Mouse (Mus musculus): Measurements from ENCODE around the gene Rpl29. TPM values are rescaled to one million over a fixed set of nuclear protein-coding genes. Genes with fewer than 3 reads are reported as not detected.

Gene Rpl29
- total RNA-seq, 1 experiment from 2014 or later = 440 TPM

- no peak for ATAC-seq (ENCODE audit: extremely low read depth, insufficient number of reproducible peaks, low FRiP score, poor library complexity, severe bottlenecking)
Measured at GRCm38 (mm10) chr9:106452821-106453220, 23.6 kb downstream of the Rpl29 start.

DNA sequence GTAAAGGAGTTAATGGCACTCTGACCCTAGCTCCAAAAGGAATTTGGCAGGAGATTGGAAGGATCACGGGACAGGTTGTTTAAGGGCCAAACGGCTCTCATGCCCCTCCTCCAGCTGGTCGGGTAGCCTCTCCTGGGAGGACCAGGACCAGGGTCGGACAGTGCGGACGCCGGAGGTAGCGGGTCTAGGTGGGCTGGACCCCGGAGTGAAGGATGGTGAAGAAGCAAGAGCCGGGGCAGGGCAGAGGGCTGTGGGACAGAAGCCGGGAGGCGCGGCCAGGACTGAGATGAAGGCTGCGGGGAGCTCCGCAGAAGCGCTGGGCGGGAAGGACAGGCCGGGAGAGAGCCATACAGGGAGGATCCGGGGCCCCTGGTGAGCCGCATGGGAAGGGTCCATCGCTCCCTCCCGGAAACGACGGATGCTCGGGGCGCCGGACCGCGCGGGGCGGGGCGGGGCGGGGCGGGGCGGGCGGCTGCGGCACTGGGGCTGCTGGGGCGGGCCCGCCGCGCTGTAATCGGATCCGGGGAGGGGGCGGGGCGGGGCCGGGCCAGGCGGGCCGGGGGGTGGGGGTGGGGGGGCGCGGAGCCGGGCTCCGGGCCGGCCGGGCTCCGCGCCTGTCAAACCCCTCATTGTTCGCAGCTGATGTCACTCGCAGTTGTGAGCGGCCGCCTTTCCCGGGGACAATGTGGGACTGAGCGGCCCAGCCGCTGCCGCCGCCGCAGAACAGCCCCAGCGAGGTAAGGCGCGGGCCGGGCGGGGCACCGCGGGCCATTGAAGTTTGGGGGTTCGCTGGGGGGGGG, 24.2 kb downstream of the Rpl29 start, which contains the start of gene Pcbp4:
Gene Pcbp4 (plus strand): TSS at position 21 of the 800 bp plus-strand sequence.
- no peak for ATAC-seq (ENCODE audit: extremely low read depth, insufficient number of reproducible peaks, low FRiP score, poor library complexity, severe bottlenecking)

DNA sequence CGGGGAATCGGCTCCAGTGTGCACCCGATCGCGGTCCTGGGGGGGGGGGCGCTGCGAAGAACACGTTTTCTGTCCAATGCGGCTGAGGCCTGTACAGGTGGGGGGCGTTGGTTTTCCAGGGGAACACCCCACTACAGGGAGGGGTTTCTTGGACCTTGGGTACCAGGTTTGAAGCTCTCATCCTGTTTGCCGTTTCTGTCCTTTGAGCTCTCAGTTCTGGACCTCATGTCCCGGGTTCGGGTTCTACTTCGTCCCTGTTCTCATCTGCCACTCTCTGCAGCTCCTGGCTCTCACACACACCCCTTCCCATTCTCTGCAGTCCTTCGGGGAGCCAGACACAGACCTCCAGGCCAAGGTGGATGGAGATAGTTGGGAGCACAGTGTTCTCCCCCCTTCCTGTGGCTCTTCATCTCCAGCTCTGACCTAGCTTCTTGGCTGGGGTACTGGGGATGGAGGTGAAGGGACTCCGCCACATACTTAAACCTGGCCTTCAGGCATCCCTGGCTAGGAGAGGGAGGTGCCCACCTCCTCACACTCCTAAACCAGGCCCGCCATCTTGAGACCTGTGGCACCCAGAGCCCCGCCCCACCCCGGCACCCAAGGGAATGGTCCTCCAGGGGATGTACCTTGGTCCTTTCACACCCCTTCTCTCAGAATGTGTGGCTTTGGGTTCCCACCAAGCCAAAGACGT, 25.0 kb downstream of the Rpl29 start:
- ATAC-seq (ENCODE audit: extremely low read depth, insufficient number of reproducible peaks, low FRiP score, poor library complexity, severe bottlenecking) = no peak

- no peak for ATAC-seq (ENCODE audit: extremely low read depth, insufficient number of reproducible peaks, low FRiP score, poor library complexity, severe bottlenecking)
Measured at GRCm38 (mm10) chr9:106454888-106455681, 25.8 kb downstream of the Rpl29 start.

- no peak for ATAC-seq (ENCODE audit: extremely low read depth, insufficient number of reproducible peaks, low FRiP score, poor library complexity, severe bottlenecking)
Measured at GRCm38 (mm10) chr9:106456325-106457162, 27.3 kb downstream of the Rpl29 start.

DNA sequence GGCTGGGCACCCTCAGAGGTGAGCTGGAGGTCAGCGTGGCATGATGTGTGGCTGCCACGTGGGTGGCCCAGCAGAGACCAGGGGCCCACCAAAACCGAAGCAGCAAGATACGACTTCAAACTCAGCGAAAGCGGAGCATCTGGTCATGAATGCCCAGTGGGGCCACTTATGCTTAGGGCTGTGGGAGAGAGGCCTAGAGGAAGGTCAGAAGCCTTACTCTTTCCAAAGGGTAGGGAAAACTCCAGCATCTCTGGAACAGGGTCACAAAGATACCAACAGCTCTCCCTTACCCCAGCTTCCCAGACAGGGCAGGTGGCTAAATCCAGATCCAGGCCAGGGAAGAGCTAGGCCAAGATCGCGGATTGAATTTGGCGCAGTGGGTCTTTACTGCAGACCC, 27.9 kb downstream of the Rpl29 start:
- ATAC-seq (ENCODE audit: extremely low read depth, insufficient number of reproducible peaks, low FRiP score, poor library complexity, severe bottlenecking) = no peak

DNA sequence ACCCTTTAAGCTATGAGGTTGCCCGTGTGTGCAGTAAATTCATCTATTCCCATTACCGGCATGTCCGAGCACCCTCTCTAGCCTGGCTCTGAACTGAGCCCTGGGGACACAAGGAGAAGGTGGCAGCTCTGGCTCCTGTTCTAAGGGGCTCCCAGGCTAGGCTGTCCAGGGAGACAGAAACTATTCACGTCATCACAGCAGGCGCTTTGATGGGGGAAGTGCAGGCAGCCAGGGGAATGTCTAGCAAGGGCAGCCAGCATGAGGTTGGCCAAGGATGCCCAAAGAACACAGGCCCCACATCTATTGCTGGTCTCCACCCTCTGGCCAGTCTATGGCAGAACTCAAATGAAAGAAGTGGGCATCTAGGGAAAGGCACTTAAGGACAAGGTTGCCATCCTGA, 28.7 kb downstream of the Rpl29 start:
- no peak for ATAC-seq (ENCODE audit: extremely low read depth, insufficient number of reproducible peaks, low FRiP score, poor library complexity, severe bottlenecking)

DNA sequence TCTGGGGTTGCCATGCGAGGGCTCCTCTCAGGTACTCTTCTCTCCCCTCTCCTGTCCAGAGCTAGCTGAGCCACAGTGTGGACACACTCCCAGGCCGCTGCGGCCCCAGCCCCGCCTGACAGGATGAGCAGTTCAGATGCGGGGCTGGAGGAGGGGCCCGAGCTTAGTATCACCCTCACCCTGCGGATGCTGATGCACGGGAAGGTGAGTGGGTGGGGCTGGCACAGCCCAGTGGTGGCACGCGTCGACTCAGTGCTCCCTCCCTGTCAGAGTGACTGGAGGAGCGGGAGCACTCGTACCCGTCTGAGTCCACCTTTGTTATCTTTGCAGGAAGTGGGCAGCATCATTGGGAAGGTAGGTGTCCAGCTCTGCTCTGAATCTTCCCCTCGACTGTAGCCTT, 30.7 kb downstream of the Rpl29 start:
- ATAC-seq (ENCODE audit: extremely low read depth, insufficient number of reproducible peaks, low FRiP score, poor library complexity, severe bottlenecking) = no peak

DNA sequence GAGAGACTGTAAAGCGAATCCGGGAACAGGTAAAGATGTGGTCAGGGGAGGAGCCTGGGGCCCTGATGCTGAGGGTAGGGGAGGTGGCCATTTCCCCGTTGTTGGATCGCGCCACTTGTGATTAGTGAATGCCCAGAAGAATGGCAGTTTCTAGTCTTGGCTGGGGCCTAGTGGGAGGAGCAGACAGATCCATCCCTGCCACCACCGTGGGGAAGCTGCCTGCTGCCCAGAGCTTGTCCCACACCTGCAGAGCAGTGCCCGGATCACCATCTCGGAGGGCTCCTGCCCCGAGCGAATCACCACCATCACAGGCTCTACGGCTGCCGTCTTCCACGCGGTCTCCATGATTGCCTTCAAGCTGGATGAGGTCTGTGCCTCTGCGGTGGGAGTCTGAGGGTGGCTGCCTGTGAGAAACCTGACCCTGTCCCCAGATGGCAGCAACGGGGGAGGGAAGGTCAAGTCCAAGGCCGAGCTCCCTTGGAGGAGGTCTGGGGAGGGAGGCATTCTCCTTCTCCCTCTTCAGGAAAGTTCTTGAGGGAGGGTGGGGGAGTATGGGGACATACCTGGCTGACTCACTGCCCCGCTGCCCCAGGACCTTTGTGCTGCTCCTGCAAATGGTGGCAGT, 31.3 kb downstream of the Rpl29 start:
- no peak for ATAC-seq (ENCODE audit: extremely low read depth, insufficient number of reproducible peaks, low FRiP score, poor library complexity, severe bottlenecking)

GRCm38 (mm10) chr9:106461026-106461415, 31.8 kb downstream of the Rpl29 start:
- no peak for ATAC-seq (ENCODE audit: extremely low read depth, insufficient number of reproducible peaks, low FRiP score, poor library complexity, severe bottlenecking)

- no peak for ATAC-seq (ENCODE audit: extremely low read depth, insufficient number of reproducible peaks, low FRiP score, poor library complexity, severe bottlenecking)
Measured at GRCm38 (mm10) chr9:106461641-106462429, 32.6 kb downstream of the Rpl29 start.

DNA sequence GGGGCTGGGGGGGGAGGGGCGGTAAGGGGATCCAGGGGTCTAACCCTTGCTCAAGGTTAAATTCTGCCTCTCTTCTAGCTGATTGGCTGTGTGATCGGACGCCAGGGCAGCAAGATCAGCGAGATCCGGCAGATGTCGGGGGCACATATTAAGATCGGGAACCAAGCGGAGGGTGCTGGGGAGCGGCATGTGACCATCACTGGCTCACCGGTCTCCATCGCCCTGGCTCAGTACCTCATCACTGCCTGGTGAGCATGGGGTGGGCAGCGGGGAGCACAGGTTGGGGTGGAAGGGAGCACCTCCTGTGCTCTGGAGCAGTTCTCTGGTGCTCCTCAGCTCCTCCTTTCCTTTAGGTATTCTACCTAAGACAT, 33.2 kb downstream of the Rpl29 start:
- no peak for ATAC-seq (ENCODE audit: extremely low read depth, insufficient number of reproducible peaks, low FRiP score, poor library complexity, severe bottlenecking)

DNA sequence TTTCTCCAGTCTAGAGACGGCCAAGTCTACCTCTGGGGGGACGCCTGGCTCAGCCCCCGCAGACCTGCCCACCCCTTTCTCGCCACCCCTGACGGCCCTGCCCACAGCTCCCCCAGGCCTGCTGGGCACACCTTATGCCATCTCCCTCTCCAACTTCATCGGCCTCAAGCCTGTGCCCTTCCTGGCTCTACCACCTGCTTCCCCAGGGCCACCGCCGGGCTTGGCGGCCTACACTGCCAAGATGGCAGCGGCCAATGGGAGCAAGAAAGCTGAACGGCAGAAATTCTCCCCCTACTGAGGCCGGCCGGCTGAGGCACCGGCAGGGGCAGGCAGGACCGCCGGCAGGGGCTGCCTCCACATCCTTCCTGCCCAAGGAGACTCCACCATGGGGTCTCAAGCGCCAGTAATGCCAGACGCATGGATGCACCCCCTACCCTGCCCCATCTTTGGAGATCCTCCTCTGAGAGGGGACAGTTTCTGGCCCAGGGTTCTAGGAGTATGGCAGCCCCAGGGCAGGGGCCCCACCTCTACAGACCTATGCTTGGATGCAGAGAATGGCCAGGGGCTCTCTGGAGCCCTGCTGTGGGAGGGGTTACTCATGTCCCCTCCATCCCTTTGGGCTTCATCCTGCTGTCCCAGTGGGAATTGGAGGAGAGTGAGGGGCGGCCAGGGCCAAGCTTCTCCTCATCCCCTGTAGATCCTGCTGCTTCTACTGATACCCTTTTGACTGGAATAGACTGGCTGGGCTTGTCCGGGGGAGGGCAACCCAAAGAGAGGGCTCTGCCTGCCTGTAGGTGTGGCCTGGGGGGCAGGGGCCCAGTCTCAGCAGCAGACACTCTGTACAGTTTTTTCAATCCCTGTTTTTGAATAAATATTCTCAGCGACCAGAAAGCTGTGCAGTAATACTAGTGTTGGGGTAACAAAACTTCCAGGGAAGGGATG, 34.1 kb downstream of the Rpl29 start:
- ATAC-seq (ENCODE audit: extremely low read depth, insufficient number of reproducible peaks, low FRiP score, poor library complexity, severe bottlenecking) = no peak

DNA sequence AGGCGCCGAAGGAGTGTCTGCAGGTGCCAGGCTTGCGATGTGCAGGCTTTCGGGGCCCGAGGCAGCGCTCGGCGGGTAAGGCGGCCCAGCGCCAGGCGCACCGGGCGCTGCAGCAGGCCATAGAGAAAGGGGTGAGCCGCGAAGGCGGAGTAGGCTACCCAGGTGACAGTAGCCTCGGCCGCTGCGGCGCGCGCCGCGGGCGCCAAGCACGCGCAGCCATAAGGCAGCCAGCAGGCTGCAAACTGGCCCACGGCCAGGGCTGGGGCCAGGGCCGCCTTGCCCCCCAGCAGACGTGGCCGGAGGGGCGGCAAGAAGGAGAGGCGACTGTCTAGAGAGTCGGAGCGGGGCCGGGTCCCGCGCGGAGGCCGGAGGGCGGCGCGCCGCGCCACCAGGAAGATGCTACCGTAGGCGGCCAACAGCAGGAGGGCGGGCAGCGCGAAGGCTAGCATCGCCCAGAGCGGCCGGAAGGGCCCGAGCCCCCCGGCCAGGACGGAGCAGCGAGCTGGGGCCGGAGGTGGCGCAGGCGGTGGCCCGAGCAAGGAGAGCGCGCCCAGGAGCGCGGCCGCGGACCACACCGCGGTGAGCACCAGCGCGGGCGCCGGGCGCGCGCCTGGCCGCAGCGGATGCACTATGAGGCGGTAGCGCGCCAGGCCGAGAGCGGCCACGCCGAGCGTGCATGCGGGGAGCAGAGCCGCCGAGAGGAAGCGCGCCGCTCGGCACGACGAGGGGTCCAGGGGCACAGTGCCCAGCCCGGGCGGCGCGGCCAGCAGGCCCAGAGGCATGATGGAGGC, 35.7 kb downstream of the Rpl29 start:
- ATAC-seq (ENCODE audit: extremely low read depth, insufficient number of reproducible peaks, low FRiP score, poor library complexity, severe bottlenecking) = no peak

- ATAC-seq (ENCODE audit: extremely low read depth, insufficient number of reproducible peaks, low FRiP score, poor library complexity, severe bottlenecking) = no peak
Measured at GRCm38 (mm10) chr9:106465571-106466200, 36.4 kb downstream of the Rpl29 start, which contains the start of gene Gpr62. TSS of gene Gpr62 (minus strand) at chr9:106465938.
